Mouse (Mus musculus) forebrain, embryonic 16.5 days (tissue): ENCODE data around the gene Pou2f3. TPM values are rescaled to one million over a fixed set of nuclear protein-coding genes. Genes with fewer than 3 reads are reported as not detected.

Source experiments
- ATAC-seq: fragments of 200-750 bp; cut with Nextera tagmentation; 2 replicates; pipeline ENCODE4 v1.8.0; 2017; ENCODE audit warnings: mild to moderate bottlenecking, moderate library complexity
- H3K27ac ChIP-seq: fragments of 300-500 bp; sonication (generic); 2 replicates; pipeline ENCODE4 v1.5.1; 2014; ENCODE audit warnings: low read length, control low read depth
- H3K27me3 ChIP-seq: fragments of 300-500 bp; sonication (generic); replicated peaks from 2 replicates; pipeline ENCODE4 v1.6.1; 2014; ENCODE audit warnings: low read length; ENCODE audit not compliant: control insufficient read depth, insufficient read depth
- H3K36me3 ChIP-seq: fragments of 300-500 bp; sonication (generic); 2 replicates; pipeline ENCODE4 v1.6.1; 2014; ENCODE audit not compliant: control insufficient read depth, insufficient read depth
- H3K4me1 ChIP-seq: fragments of 300-500 bp; sonication (generic); replicated peaks from 2 replicates; pipeline ENCODE4 v1.6.1; 2014; ENCODE audit warnings: low read length; ENCODE audit not compliant: control insufficient read depth, insufficient read depth
- H3K4me2 ChIP-seq: fragments of 300-500 bp; sonication (generic); 2 replicates; pipeline ENCODE4 v1.6.1; 2014; ENCODE audit warnings: mild to moderate bottlenecking, low read length, control low read depth
- H3K4me3 ChIP-seq: fragments of 300-500 bp; sonication (generic); replicated peaks from 2 replicates; pipeline ENCODE4 v1.5.1; 2014; ENCODE audit warnings: mild to moderate bottlenecking, low read length, control low read depth
- H3K9ac ChIP-seq: fragments of 300-500 bp; sonication (generic); replicated peaks from 2 replicates; pipeline ENCODE4 v1.6.1; 2014; ENCODE audit warnings: low read depth, low read length, control low read depth
- H3K9me3 ChIP-seq: fragments of 300-500 bp; sonication (generic); 2 replicates; pipeline ENCODE4 v1.6.1; 2016; ENCODE audit warnings: low read length; ENCODE audit not compliant: control insufficient read depth
- WGBS: fragments of 180-500 bp; shearing (Covaris S2); extraction: QIAGEN DNeasy Blood & Tissue Kit; methylation state at CpG from one replicate; pipeline ENCODE4 v1.1.7; 2014; 5-methylcytosine and 5-hydroxymethylcytosine counted together
- polyA plus RNA-seq: library from polyadenylated mRNA; unstranded; fragments of >200 nt; fragmentation: Nextera tagmentation; extraction: Ambion mirVana; gene quantifications from 2 replicates; pipeline ENCODE4 v1.2.1, GENCODE M21; 2015

Pou2f3 gene
- polyA plus RNA-seq, 1 experiment from 2014 or later: not detected

DNA sequence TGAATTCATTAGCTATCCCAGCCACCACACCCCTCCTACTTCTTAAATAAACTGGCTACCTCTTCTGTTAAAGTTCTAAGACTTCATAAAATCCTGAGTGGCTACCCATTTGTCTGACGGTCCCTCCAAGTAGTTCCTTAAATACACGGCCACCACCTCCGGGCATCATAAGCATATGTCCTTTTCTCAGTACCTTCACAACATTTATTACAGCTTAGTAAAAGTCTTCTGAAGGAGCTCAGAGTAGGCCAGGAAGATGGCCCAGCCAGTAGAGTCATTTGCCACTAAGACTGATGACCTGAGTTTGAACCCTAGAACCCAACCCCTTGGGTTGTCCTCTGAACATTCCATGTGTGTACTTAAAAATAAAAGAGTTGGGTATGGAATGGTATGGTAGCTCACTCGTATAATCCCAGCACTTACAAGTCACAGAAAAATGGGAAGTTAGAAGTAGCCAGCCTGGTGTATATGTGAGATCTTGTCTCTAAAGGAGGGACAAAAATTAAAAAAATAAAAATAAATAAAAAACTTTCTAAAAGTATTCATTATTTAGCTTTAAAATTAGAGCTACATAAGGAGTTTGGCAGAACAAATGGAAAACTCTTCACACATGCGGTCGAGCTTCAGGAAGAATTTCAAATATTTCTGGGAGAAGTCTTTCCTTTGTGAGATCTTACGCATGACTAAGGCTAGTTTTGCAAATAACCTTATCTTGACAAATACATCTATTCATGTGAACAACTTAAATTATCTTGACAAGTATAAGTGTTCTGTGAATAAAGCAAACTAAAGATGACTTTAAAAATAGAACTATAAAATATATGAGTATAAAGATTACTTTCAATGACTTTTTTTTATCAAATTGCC, 125.4 kb downstream of the Pou2f3 start:
- Histone ChIP-seq H3K27ac (no peak overlapping the region), H3K4me2 (no peak overlapping the region), H3K9me3 (no peaks in the 10 kb centered on the region), H3K9ac (no peak overlapping the region), H3K36me3 (no peaks in the 10 kb centered on the region), H3K4me1 (no peaks in the 10 kb centered on the region), H3K4me3 (no peak overlapping the region), H3K27me3 (no peaks in the 10 kb centered on the region)
- WGBS: 82% methylated on average over 7 of the region's 7 CpGs
- no peak for ATAC-seq

DNA sequence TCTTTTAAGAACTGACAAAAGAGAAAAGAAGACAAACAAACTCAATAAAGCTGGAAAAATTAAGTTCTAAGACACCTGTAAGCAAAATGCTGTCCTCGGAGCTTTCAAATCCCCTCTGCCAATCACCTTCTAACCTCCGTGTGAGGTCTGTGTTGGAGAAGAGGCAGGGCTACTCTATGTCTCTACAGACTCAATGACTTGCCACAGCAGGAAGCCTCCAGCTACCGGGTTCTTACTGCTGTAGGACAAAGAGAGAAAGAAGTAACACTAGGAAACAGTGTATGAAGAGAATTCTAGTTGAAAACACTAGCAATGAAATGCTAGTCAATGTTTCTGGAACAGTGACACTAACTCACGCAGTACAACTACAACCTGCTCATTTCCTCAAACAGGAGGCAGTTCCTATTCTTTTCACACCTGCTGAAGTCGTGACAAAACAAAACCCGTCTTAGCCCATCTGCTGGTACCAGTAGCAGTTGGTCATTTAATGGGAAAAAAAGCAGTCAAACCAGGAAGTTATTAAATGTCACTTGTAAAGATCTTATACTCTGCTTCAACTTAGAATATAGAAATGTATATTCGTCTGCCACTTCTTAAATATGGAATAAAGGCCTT, 126.6 kb downstream of the Pou2f3 start:
- 20% methylated on average over 7 of the region's 7 CpGs for WGBS
- H3K27me3 ChIP-seq: no peaks in the 10 kb centered on the region
- no peaks in the 10 kb centered on the region for H3K36me3 ChIP-seq
- no peak overlapping the region for H3K4me3 ChIP-seq
- H3K9me3 ChIP-seq: no peaks in the 10 kb centered on the region
- no peaks in the 10 kb centered on the region for H3K4me1 ChIP-seq
- no peak overlapping the region for H3K4me2 ChIP-seq
- no peak overlapping the region for H3K27ac ChIP-seq
- no peak for ATAC-seq
- no peak overlapping the region for H3K9ac ChIP-seq

DNA sequence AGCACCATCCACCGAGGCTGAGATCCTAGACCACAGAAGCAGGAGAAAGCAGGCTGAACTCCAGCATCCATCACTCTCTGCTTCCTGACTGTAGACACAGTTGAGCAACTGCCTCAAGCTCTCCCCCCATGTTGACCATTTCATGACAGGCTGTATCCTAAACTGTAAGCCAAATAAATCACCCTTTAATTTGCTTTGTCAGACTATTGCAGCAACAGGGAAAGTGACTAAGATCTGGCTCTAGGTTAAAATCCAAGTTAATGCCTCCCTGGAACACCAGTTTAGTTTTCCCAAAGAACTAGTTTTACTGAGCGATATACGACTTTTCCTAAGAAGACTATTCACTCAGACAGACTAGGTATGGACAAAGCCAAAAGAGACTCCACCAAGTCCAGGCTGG, 131.5 kb downstream of the Pou2f3 start:
- no peaks in the 10 kb centered on the region for H3K9me3 ChIP-seq
- ATAC-seq: no peak
- no peaks in the 10 kb centered on the region for H3K4me1 ChIP-seq
- no peak overlapping the region for H3K27ac ChIP-seq
- 98% methylated on average over 3 of the region's 3 CpGs for WGBS
- no peaks in the 10 kb centered on the region for H3K27me3 ChIP-seq
- no peak overlapping the region for H3K9ac ChIP-seq
- no peaks in the 10 kb centered on the region for H3K36me3 ChIP-seq
- H3K4me2 ChIP-seq: no peak overlapping the region
- H3K4me3 ChIP-seq: no peak overlapping the region

DNA sequence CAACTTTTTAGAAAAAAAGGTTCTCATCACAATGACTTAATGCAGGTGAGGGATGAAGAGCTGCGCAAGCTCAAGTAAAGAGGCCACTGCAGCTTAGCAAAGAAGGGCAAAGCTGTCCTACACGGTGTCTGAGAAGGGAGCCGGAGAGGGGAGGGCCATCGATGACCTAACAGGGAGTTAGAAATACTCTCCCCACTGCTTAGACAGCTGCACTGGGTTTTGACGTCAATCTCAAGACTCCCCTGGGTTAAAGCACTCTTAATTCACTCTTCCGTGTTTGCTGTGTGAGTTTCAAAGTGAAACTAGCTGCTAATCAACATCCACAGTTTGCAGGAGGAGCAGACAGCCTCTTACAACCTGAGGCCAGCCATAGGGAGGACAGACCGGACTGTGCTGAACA, 134.0 kb downstream of the Pou2f3 start:
- H3K36me3 ChIP-seq: no peaks in the 10 kb centered on the region
- H3K4me2 ChIP-seq: no peak overlapping the region
- 80% methylated on average over 7 of the region's 7 CpGs for WGBS
- no peaks in the 10 kb centered on the region for H3K27me3 ChIP-seq
- ATAC-seq: no peak
- no peaks in the 10 kb centered on the region for H3K9me3 ChIP-seq
- H3K4me1 ChIP-seq: peaks cover 4% of the 10 kb centered on the region
- H3K4me3 ChIP-seq: no peak overlapping the region
- no peak overlapping the region for H3K9ac ChIP-seq
- no peak overlapping the region for H3K27ac ChIP-seq

DNA sequence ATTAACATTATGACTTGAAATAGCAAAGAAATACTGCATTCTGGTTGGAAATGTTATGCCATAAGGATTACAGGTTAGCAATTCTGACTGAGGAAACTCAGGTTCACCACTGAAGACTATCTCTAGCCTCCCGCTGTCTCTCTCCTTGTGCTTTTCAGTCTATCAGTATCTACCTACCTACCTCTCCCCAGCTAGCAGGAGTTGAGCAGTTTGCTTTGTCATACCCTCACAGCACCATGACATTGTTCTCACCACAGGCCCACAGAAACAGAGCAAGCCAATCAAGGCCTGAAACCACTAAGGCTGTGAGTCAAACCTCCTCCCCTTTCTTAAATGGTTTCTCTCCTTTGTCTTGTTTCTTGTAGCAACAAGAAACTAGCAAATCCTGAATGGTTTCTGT, 135.6 kb downstream of the Pou2f3 start:
- Histone ChIP-seq H3K27ac (no peak overlapping the region), H3K36me3 (no peaks in the 10 kb centered on the region), H3K4me2 (no peak overlapping the region), H3K4me3 (no peak overlapping the region), H3K9ac (no peak overlapping the region), H3K4me1 (peaks cover 4% of the 10 kb centered on the region), H3K9me3 (no peaks in the 10 kb centered on the region), H3K27me3 (no peaks in the 10 kb centered on the region)
- no peak for ATAC-seq
- 94% methylated on average over 1 of the region's 1 CpGs for WGBS

Other genes with a start within 250 kb of the Pou2f3 start
- gene Arhgef12, start 103.1 kb downstream of the Pou2f3 start, polyA plus RNA-seq: 15.8 and 20.5 TPM in 2 replicates
- gene Tmem136, start 93.8 kb downstream of the Pou2f3 start, polyA plus RNA-seq: 10.5 and 12.6 TPM in 2 replicates
- 5.7 and 10.5 TPM in 2 replicates for gene Oaf, start 29.5 kb upstream of the Pou2f3 start, polyA plus RNA-seq
- 0.17 TPM in 1 of 2 replicates, not detected in the other for gene Trim29, start 100.5 kb upstream of the Pou2f3 start, polyA plus RNA-seq